Mouse (Mus musculus) gastrocnemius, adult 8-10 months (tissue): Measurements from ENCODE around the gene Atp1b3. TPM values are rescaled to one million over a fixed set of nuclear protein-coding genes. Genes with fewer than 3 reads are reported as not detected.
"Not testable (repeated sequence)": the region's sequence is repeated elsewhere in the genome, so short reads cannot be mapped to it uniquely, and the experiment has no call there.

Experiments
- DNase-seq, 2 experiments: peaks; one replicate each; pipeline ENCODE4 v3.0.0; 2022; ENCODE audit warnings: low spot score in 2 of 2
- total RNA-seq, 4 experiments: library from RNA; stranded (reverse); gene quantifications; 2 replicates each; pipeline ENCODE4 v1.2.4; 2022

Atp1b3 gene
- 10 to 100 TPM; 20.9 to 28.8 (median 27.0) TPM for total RNA-seq

DNA sequence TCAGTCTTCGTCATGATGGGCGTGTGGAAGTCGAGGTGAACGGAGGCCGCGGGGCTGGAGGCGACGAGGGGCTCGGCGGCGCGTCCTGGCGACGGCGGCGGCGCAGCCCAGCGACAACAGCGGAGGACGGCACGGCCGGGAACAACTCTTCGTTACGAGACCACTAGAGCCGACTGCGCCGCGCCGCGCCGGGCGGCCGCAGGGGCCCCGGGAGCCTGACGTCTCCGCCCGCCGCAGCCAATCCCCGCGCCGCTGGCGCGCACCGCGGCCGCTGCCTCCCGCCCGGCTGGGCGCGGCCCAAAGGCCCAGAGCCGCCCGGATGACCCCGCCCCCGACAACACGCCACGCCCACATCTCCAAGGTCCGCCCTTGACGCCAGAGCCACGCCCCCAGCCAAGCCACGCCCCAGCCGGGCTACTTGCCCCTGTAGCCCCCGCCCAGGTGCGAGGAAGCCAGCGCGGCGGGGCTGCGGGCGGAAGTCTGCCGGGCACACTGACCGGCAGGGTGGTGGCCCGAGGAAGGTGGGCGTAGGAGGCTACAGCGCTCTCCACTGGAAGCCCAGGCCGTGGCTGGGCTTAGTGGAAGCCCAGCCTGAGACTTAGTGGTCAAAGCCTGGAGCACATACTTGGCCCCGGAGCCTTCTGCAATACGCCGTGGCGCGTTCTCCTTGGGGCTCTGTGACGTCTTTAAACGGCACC, at the start of gene Atp1b3:
Gene Atp1b3 (minus strand): TSS at position 302 of the 698 bp plus-strand sequence.
- peak; percentile 98 to 99 for DNase-seq

DNA sequence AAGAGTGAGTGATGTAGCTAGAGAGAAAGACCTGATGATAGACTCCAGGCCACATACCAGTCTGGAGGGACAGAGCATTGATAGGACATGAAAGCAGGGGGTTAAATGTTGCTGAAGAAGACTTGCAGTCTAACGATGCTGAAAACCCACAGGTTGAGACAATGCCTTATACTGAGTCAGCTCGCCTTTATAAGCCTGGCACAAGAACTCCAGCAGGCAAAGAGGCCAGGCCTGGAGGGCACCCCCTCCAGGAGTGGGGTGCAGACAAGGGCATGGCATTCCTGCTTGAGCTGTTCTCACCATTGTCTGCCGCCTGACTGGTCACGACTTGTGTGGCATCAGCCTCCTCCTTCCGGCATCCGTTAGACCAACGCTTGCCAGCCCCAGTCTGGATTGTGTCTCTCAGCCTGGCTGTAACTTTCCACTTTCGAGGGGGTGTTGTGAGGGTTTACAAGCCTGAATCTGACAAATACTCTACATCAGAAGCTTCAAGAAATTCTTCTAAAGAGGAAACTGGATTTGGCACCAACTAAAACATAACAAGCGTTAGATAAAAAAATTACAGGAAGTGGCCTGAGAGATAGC, 48.7 kb upstream of the Atp1b3 start:
- no peak for DNase-seq

DNA sequence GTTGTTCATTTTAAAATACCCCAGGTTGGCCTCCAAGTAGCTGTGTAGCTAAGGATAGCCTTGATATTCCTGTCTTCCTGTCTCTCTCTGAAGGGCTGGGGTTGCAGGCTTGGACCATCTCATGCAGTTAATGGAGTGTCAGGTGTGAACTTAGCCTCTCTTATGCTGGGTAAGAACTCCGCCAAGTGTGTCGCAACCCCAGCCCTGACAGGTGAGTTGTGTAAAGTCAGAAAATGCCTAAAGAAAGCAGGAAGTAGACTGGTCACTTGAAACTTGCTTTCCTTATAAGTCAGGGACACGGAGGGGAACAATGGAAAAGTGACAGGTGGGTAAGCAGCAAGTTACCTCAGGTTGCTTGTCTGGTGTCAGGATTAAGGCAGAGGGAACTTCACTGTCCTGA, 40.1 kb upstream of the Atp1b3 start:
- no peak for DNase-seq

DNA sequence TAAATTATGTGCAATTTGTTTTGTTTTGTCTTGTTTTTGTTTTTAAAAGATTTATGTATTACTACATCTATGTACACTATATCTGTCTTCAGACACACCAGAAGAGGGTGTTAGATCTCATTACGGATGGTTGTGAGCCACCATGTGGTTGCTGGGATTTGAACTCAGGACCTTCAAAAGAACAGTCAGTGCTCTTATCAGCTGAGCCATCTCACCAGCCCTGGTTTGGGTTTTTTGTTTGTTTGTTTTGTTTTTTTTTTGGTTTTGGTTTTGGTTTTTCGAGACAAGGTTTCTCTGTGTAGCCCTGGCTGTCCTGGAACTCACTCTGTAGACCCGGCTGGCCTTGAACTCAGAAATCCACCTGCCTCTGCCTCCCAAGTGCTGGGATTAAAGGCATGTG, 35.7 kb upstream of the Atp1b3 start:
- not testable (repeated sequence) for DNase-seq

DNA sequence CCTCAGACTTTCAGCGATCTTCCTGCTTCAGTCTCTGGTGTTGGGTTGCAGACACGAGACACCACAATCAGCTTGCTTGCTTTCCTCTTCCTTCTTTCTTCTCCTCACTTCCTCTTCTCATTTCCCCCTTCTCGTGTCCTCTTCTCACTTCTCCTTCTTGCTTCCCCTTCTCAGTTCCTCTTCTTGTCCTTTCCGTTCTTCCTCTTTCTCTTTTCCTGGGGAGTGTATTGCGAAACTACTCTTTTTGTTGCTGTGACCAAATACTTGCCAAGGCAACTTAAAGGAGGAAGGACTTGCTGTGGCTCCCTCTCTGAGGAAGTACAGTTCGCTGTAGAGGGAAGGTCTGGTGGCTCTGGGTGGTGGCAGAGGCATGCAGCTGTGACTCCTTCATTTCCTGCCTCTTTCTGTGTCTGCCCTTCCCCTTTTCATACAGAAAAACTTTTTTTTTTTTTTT, 35.2 kb upstream of the Atp1b3 start:
- no peak for DNase-seq

DNA sequence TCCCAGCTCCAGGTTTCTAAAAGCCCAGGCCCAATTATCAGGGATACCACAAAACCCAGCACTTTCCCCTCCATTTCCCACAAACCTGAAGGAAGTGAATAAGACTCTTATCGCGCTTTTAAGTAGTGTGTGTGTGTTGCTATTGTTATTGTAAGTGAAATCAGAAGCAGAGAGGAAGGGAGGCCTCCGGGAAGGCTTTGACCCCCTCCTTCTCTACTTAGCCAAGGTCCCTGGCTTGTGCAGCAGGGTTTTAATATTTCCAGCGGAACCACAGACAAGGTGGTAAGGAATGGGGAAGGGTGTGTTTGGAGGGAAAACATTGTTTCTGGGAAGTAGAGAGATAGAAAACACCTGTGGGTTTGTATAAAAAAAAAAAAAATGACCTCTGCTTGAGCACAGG, 34.4 kb upstream of the Atp1b3 start:
- no peak for DNase-seq

DNA sequence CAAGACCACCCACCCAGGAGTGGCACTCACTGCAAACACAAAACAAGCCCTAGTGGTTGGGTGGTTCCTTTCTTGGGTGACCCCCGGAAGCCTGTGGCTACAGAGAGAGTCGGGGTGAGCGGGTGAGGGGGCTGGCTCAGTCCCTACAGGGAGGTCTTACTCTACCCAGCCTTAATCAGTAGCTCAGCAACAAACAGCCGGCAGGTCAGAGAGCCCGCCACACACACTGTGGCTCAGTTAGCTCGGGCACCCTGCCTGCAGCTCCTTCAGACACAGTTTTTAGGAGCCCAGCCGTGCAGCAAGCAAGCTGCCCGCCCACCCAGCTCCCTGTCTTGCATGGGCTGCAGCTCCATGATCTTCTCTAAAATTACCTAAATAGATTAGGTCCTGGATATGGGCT, 33.9 kb upstream of the Atp1b3 start:
- no peak for DNase-seq

DNA sequence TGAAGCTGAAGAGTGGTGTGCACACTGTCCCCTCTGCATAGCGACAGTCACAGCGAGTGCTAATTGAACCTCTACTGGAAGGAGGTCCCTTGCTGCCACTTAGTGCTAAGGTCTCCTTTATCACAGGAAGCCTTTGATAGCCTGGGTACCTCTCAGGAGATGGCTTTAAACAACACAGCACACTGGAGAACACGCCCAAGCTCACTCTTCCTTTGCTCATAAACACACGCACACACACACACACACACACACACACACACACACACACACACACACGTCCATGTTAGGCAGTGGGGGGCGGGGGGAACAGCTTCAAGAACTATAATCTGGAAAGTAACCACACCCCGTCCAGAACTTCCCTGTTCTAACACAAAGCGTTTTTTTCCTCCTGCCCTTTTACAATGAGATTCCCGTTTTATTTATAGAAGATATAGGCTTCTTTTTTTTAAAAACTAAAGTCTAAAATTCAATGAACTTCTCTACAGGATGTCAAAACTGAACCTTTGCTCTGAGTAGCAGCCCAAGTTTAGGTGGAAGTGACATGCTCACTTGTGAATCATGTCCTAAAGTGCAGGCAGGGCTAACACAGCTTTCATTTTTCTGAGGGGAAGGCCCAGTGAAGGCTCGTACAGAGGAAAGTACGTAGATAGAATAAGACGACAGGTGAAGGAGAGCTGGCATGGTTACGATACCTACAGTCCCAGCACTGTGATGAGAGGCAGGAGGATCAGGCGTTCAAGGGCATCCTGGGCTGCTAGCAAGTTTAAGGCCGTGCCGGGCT, 30.9 kb upstream of the Atp1b3 start:
- DNase-seq = no peak

DNA sequence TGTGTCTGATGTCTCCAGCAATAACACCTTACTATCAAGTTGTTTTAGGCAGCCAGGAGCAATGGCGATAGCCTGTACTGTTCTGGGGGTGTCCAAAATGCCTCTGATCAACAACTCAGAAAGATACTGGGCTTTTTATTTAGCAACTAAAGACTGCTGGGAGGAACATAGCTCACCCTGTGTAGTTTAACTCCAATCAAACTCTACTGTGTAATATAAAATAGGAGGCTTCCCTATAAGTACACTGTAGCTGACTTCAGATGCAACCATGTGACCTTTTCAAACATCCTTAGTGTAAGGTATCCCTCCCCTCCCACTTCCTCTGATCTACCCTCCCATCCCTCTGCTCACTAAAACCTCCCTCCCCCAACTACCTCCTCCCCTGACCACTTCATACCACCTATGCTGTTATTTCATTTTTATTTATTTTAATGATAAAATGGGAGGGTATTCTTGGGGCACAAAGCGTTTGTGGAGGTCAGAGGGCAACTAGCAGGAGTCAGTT, 29.5 kb upstream of the Atp1b3 start:
- no peak for DNase-seq

DNA sequence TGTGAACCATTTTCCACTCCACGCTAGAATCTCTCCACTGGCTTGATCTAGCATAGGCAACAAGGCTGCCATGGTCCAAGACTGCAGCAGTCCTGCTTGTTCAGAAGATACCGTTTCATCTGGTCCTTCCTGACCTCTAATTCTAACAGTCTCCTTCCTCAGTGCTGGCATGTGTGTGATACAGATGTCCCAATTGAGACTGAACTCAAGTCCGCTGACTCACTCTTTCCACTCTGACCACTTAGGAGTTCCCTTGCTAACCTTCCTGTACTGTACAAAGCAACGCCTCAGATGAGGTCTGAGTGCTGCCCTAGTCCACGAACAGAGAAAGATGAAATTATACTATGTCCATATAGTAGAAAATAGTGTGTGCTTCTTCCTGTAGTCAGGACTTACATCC, 28.9 kb upstream of the Atp1b3 start:
- no peak for DNase-seq

DNA sequence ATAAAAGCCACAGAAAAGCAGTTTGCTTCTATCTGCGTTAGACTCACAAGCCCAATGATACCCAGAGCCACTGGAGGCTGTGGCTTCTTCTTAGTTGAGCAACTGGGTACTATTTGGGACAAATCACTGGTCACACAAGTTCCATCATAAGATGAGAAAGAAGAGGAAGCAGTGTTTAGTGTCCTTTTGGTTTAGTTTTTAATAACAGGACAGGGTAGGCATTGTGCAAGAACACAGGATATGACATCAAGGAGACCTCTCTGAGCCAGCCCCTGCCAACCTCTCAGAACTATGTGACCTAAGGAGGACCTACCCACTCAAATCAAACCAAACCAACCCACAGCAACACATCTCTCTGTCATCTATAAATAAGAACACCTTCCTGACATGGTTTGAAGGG, 27.7 kb upstream of the Atp1b3 start:
- DNase-seq = no peak

DNA sequence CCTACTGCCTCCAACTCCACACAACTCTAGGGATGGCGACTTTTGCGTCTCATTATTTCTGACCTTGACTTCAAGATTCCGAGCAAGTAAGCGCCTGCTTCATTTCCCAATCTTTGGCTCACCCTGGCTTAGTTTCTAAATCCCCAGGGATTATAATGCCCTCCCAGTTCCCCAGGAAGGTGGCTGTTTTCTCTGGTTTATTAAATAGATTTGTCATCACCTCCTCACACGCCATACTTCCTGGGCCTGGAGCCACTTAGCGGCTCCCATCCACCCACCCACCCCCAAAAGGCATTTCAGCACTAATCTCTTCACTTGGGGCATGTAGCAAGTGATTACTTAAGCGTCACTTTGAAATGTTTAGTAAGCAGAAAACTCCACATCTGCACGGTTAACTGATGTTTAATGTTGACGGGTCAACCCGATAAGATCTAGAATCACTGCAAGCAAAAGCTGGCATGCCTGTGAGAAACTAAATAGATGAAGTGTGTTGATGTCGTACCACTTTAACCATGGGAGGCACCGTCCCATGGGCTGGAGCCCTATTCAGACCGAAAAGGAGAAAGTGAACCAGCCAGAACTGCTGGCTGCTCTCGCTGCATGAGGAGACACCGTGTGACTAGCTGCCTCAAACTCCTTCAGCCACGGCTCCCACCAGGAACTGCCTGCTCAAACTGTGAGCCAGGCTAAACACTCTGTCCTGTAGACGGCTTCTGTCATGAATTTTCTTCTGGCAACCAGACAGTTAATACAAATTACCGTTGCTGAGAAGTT, 19.7 kb upstream of the Atp1b3 start:
- no peak for DNase-seq

DNA sequence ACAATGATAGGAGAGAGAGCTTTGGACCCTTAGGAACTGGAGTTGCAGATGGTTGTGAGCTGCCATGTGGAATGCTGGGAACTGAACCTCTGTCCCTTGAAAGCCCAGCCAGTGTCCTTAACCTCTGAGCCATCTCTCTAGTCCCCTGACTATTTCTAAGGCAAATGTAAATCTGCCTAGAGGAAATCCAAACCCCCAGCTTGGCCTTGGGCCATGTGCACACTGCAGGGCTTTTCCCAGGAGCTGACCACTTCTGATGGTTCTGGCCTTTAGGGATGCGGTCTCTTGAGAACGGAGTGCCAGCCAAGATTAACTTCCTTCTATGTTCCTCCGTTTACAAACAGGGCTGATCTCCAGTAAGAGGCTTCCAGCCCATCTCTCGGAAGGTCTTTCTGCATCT, 18.5 kb upstream of the Atp1b3 start:
- DNase-seq = no peak

DNA sequence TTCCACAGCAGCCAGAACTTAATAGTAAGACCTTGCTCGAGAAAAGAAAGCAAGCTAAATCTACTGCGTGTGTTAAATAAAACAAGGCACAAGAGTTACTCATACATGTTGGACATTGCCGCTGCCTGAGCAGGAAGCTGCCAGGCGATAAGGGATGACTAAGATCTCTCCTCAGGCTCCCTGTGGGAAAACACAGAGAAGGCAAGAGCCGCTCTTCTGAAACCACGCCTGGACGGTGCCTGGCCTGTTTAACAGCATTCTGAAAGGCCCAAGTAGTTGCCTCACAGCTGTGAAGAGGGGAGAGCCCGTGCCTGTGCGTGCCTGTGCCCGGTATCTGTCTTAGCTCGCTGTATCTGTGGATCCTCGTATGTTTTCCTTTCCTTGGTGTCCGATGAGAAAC, 17.2 kb upstream of the Atp1b3 start:
- no peak for DNase-seq

DNA sequence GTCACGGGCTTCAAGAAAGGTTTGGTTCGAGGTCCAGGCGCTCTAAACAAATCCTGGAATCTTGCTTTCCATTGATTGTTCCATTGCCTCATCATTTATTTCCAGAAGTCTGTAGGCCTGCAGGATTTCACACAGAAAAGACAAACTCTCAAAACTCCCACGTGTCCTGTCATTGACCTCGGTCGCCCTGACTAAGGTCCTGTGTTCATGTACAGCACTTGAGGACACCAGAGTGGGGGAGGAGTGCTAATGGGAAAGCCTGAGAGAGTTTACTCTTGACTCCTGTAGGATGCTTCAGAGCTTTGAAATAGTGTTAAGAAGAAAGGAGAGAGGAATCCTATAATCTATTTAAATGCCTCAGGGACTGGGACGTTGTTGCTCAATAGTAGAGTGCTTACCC, 15.3 kb upstream of the Atp1b3 start:
- no peak for DNase-seq

DNA sequence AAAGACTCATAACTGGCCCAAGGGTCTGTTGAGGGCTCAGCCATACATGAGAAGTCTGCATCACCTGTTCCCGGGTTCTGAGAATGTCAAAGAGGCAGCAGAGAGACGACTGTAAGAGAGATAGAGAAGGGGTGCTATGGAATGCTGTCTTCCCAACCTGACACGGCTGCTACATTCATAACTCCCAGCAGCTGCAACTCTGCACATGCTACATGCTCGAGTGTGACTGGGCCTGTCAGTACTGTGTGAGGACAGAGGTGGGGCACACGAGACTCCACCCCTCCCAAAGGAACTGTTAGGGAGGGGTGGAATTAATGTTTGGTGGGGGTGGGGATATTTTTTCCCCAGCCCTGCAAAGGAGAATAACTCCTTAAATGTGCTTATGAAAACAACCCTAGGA, 14.5 kb upstream of the Atp1b3 start:
- DNase-seq = no peak

DNA sequence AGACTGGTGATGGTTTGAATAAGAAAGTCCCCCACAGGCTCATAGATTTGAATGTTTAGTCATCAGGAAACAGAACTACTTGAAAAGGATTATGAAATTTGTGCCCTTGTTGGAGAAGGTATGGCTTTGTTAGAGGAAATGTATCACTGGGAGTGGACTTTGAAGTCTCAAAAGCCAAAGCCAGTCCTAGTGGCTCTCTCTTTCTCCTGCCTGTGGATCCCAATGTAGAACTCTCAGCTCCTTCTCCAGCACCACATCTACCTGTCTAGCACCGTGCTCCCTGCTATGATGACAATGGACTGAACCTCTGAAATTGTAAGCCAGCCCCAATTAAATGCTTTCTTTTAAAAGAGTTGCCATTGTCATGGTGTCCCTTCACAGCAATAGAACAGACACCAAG, 12.9 kb upstream of the Atp1b3 start:
- no peak for DNase-seq

DNA sequence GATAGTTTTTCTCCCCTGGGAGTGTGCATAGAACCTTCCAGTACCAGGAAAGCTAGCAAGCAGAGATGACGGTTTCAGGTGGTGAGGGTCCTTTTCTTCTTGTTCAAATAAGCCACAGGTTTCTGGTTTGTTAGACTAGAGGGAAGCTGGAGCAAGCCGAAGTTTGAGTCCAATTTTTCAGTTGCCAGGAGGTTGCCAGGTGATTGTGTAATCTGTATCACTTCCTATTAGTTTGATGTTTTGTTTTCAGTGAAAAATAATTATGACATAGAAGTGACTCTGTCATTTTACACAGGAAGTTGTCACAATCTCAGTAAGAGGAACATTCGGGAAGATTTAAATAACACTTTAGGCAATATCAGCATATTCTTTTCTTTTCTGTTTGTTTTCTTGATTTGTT, 11.6 kb upstream of the Atp1b3 start:
- DNase-seq = no peak

DNA sequence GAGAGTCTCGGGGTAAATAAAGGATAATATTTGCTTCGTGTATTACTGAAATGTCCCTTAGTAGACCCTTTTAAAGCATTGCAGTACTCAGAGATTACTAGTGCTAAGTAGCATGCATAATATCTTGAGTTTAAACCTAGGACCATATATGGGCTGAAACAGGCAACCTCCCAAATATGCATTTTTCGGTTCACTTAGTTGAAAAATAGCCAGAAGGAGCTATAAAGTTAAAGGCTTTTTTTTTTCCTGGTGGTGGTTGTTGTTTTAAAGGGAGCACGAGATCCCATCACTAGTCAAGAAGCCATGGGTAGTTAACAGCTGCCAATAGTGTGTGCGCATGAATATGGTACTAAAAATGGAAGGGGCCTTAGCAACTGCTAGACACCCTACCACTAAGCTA, 6.8 kb upstream of the Atp1b3 start:
- DNase-seq = no peak

DNA sequence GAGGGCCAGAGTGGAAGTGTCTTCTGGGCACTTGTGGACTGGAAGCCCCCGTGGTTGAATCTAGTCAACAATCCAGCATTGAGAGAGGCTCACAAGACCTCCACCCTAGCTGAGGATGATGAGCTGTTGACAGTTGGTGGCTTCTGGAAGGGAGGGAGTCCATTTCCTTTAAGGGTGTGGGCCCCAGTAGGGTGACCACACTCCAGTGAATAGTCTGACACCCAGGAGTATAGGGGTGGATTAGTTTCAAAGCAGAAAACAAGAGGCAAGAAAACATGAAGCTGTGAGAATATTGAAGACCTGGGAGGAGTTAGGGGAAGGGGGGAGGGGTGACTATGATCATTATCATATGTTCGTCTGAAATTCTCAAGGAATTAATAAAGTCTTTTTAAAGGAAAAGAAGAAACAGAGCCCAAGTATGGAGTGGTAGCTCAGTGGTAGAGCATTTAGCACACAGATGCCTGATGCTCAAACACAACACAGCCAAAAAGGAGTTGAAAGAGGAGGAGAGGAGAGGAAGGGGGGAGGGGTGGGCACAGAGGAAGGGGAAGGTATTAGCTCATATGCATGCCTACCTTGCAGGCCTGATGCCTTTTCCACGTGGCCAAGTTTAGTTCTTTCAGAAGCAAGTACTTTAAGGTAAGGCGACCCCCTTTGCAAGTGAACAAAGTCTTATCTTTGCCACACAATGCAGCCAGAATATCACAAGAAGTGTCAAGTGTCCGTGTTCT, 5.6 kb upstream of the Atp1b3 start:
- DNase-seq = no peak

DNA sequence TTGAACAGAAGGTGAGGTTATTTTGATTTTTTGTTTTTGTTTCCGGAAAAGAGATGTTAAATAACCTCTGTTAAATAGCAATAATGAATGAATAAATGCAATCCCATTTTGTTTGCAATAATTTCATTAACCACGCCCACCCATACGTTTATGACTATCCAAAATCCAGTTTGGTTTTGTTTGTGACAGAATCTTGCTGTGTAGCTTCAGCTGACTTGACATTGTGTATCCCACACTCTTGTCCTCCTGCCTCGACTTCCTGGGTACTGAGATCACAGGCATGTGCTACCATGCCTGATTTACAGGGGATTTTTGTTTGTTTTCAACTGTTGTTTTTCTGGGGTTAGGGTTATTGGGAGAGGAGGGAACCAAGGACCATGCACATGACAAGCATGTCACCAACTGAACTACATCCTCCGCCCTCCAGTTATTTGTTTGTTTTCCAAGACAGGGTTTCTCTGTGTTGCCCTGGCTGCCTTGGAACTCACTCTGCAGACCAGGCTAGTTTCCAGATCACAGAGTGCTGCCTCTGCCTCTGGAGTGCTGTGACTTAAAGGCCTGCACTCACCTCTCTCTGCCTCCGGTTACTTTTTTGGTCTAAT, 1.1 kb upstream of the Atp1b3 start:
- DNase-seq = no peak
